Mouse (Mus musculus) liver, adult 2 months (tissue): ENCODE data around the gene Lmntd2. TPM values are rescaled to one million over a fixed set of nuclear protein-coding genes. Genes with fewer than 3 reads are reported as not detected.
"Not testable (repeated sequence)": the region's sequence is repeated elsewhere in the genome, so short reads cannot be mapped to it uniquely, and the experiment has no call there.

Experiments used
- DNase-seq: peaks from one replicate; pipeline ENCODE4 v3.0.0-alpha.2; 2011; ENCODE audit warnings: low read depth, low spot score; ENCODE audit errors: extremely low read depth
- H3K27ac ChIP-seq: fragments of 200-500 bp; replicated peaks from 2 replicates; pipeline ENCODE4 v1.5.1; 2012; ENCODE audit warnings: low read depth, mild to moderate bottlenecking, control low read depth, inconsistent platforms, low read length; ENCODE audit not compliant: insufficient read depth
- H3K27me3 ChIP-seq: fragments of 200-500 bp; 2 replicates; pipeline ENCODE4 v1.6.1; 2012; ENCODE audit warnings: mild to moderate bottlenecking, moderate library complexity, low read length, inconsistent platforms; ENCODE audit not compliant: control insufficient read depth, insufficient read depth
- H3K36me3 ChIP-seq: fragments of 200-500 bp; 2 replicates; pipeline ENCODE4 v1.6.1; 2012; ENCODE audit warnings: low read length, inconsistent platforms; ENCODE audit not compliant: control insufficient read depth, insufficient read depth
- H3K4me1 ChIP-seq: fragments of 200-500 bp; 2 replicates; pipeline ENCODE4 v1.6.1; 2011; ENCODE audit warnings: low read length; ENCODE audit not compliant: control insufficient read depth, insufficient read depth
- H3K4me3 ChIP-seq: fragments of 200-500 bp; 2 replicates; pipeline ENCODE4 v1.5.1; 2011; ENCODE audit warnings: low read depth, mild to moderate bottlenecking, control low read depth, low read length, moderate library complexity; ENCODE audit not compliant: insufficient read depth
- H3K79me2 ChIP-seq: fragments of 200-500 bp; 2 replicates; pipeline ENCODE4 v1.6.1; 2012; ENCODE audit warnings: inconsistent platforms, mild to moderate bottlenecking, low read length, moderate library complexity; ENCODE audit not compliant: control insufficient read depth, insufficient read depth
- H3K9ac ChIP-seq: fragments of 200-500 bp; 2 replicates; pipeline ENCODE4 v1.6.1; 2012; ENCODE audit warnings: low read depth, mild to moderate bottlenecking, control low read depth, inconsistent platforms, low read length
- CTCF ChIP-seq: fragments of 200-500 bp; IDR thresholded peaks from 2 replicates; pipeline ENCODE4 v1.5.1; 2011; ENCODE audit warnings: low read depth, low read length, control low read depth
- POLR2A ChIP-seq: fragments of 200-500 bp; IDR thresholded peaks from 2 replicates; pipeline ENCODE4 v1.6.1; 2011; ENCODE audit warnings: low read length, control low read depth; ENCODE audit not compliant: insufficient read depth; ENCODE audit errors: extremely low read depth
- WGBS: fragments of 180-500 bp; shearing (Covaris S2); methylation state at CpG from one replicate; pipeline ENCODE4 v1.1.7; 2018; 5-methylcytosine and 5-hydroxymethylcytosine counted together
- polyA plus RNA-seq: library from polyadenylated mRNA; depleted of rRNA; stranded (reverse); fragments of >200 nt; gene quantifications from 2 replicates; pipeline ENCODE4 v1.2.3, GENCODE M21; 2012; rRNA removed
- total RNA-seq: library from RNA; depleted of rRNA; stranded (reverse); fragments of >200 nt; gene quantifications from 2 replicates; pipeline ENCODE4 v1.2.3, GENCODE M21; 2014; rRNA removed

The Lmntd2 gene
- total RNA-seq (0.47 and 0.83 TPM in 2 replicates), polyA plus RNA-seq (1.4 and 2.2 TPM in 2 replicates)

DNA sequence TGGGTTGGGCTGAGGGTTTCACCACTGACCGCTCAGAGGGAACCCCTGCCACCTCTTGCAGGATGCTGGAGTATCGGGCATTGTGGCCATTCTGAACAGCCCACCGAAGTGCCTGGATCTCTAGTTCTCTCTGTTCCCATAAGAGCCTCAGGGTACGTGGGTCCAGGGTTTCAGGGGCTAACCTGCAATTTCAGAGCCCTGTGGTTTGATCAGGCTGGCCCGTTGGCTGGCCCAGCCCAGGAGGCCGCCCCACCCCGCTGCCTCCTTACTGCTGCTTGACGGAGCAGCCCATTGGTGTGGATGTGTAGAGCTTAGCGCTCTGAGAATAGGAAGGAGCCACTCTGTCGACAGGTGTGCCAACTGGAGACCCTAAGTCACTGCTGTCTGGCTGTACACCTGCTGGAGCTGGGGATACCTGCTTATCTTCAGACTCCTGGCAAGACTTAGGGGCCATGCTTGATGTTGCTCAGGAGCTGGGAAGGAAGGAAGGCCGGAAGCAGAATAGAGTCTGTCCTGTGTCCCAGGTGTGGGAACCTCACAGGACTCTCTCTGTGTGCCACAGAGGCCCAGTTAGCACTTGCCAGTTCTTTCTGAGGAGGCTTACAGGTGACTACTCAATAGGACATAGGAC, at the start of gene Lmntd2:
Lmntd2 (minus strand) TSS at position 476 of the 631 bp plus-strand sequence.
- no peak for TF ChIP-seq CTCF
- no peak for TF ChIP-seq POLR2A
- peaks cover 12% of the 10 kb centered on the region; the same call in 1 of the 2 replicates for H3K79me2 ChIP-seq
- no peaks in the 10 kb centered on the region for H3K36me3 ChIP-seq
- DNase-seq: no peak
- H3K9ac ChIP-seq: no peak within 1 kb of the TSS
- 93% methylated on average over 11 of the region's 11 CpGs for WGBS
- H3K27ac ChIP-seq: no peak within 1 kb of the TSS
- H3K4me3 ChIP-seq: no peak within 1 kb of the TSS
- H3K4me1 ChIP-seq: peaks cover 16% of the 10 kb centered on the region
- no peaks in the 10 kb centered on the region for H3K27me3 ChIP-seq

DNA sequence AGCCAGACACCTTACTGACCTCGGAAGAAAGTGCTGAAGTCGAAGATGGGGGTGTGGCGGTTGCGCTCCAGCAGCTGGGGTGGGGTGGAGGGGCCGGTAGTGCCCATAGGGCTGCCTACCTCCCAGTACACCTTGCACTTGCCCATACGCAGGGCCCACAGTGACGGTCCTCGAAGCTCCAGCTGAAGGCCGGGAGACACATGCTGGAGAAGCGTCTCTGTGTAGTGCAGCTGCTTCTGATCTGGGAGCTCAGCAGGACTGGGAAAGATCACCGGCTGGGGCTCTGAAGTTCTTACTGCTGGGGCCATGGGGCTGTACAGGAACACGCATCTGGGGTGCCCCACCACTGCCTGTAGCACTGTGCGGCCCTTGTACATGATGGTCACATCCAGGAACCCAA, 49.8 kb upstream of the Lmntd2 start:
- WGBS: 93% methylated on average over 13 of the region's 13 CpGs
- H3K27ac ChIP-seq: no peak overlapping the region
- H3K4me3 ChIP-seq: no peak overlapping the region
- TF ChIP-seq POLR2A (no peak), CTCF (no peak)
- H3K36me3 ChIP-seq: peaks cover 15% of the 10 kb centered on the region; the same call in 1 of the 2 replicates
- H3K9ac ChIP-seq: no peak overlapping the region
- no peaks in the 10 kb centered on the region for H3K27me3 ChIP-seq
- no peaks in the 10 kb centered on the region for H3K79me2 ChIP-seq
- H3K4me1 ChIP-seq: peaks cover 12% of the 10 kb centered on the region; the same call in 1 of the 2 replicates
- no peak for DNase-seq

DNA sequence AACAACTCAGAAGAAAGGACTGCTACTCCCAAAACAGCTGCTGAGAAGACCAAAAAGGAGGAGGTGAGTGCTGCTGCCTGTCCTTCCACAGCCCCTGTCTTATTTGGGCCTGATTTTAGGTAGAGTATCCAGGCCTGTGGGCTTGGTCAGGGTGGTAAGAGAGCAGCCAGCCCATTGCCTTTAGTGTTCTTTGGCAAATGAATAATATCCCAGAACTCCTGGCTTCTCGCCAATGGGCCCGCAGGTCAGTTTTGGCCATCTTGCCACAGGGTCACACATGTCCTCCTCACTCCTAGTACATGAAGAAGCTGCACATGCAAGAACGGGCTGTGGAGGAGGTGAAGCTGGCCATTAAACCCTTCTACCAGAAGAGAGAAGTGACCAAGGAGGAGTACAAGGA, 47.6 kb upstream of the Lmntd2 start:
- H3K79me2 ChIP-seq: no peaks in the 10 kb centered on the region
- 60% methylated on average over 3 of the region's 3 CpGs for WGBS
- TF ChIP-seq POLR2A (no peak), CTCF (no peak)
- DNase-seq: no peak
- H3K27me3 ChIP-seq: no peaks in the 10 kb centered on the region
- H3K4me1 ChIP-seq: peaks cover 10% of the 10 kb centered on the region; the same call in 1 of the 2 replicates
- no peak overlapping the region for H3K27ac ChIP-seq
- no peak overlapping the region for H3K9ac ChIP-seq
- no peak overlapping the region for H3K4me3 ChIP-seq
- H3K36me3 ChIP-seq: peaks cover 21% of the 10 kb centered on the region; the same call in 1 of the 2 replicates

- DNase-seq: no peak
- H3K27ac ChIP-seq: no peak overlapping the region
- no peak overlapping the region for H3K4me3 ChIP-seq
- no peak for TF ChIP-seq CTCF
- no peak for TF ChIP-seq POLR2A
- no peak overlapping the region for H3K9ac ChIP-seq
- no peaks in the 10 kb centered on the region for H3K27me3 ChIP-seq
- 92% methylated on average over 10 of the region's 10 CpGs for WGBS
- no peaks in the 10 kb centered on the region for H3K79me2 ChIP-seq
- H3K4me1 ChIP-seq: no peaks in the 10 kb centered on the region
- H3K36me3 ChIP-seq: peaks cover 44% of the 10 kb centered on the region
These were observed 42.3 kb upstream of the Lmntd2 start for GRCm38 (mm10) chr7:141256159-141256558.

DNA sequence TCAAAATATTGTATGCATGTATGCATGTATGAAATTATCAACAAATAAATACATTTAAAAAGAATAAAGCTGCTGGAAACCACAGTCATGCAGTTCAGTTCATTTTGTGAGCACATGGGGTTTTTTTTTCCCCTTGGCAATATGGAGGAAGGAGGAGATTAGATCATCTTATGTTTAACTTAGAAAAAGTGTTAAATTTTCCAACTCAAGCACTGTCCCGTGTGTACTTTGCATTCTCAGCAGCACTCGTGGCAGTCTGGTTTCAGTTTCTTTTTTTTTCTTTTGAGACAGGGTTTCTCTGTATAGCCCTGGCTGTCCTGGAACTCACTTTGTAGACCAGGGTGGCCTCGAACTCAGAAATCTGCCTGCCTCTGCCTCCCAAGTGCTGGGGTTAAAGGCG, 36.6 kb upstream of the Lmntd2 start:
- H3K9ac ChIP-seq, H3K27ac ChIP-seq, H3K27me3 ChIP-seq, H3K4me3 ChIP-seq, H3K79me2 ChIP-seq, H3K4me1 ChIP-seq, DNase-seq: not testable (repeated sequence)
- H3K36me3 ChIP-seq: peaks cover 54% of the 10 kb centered on the region
- WGBS: 83% methylated on average over 4 of the region's 4 CpGs

DNA sequence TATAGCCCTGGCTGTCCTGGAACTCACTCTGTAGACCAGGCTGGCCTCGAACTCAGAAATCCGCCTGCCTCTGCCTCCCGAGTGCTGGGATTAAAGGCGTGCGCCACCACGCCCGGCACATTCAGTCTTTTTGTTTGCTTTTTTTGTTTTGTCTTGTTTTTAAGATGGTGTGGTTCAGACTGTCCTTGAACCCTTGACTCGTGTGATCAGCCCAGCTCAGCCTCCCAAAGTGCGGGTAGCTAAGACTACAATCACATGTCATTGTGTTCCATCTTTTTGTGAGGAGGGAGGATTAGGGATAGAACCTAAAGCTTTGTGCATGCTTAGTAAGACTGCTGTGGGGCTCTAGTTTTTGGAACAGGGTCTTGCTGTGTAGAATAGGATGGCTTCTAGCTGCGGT, 17.7 kb upstream of the Lmntd2 start:
- Histone ChIP-seq H3K9ac (no peak overlapping the region), H3K27ac (no peak overlapping the region), H3K4me1 (peaks cover 11% of the 10 kb centered on the region; the same call in 1 of the 2 replicates), H3K4me3 (no peak overlapping the region), H3K79me2 (peaks cover 25% of the 10 kb centered on the region), H3K27me3 (no peaks in the 10 kb centered on the region), H3K36me3 (peaks cover 31% of the 10 kb centered on the region)
- 90% methylated on average over 8 of the region's 10 CpGs for WGBS
- TF ChIP-seq CTCF: no peak
- TF ChIP-seq POLR2A: no peak
- DNase-seq: no peak
